Mouse (Mus musculus) erythroid progenitor cell, adult 5-6 weeks (primary cell): ENCODE results near the gene Arhgap44. TPM values are rescaled to one million over a fixed set of nuclear protein-coding genes. Genes with fewer than 3 reads are reported as not detected.

Source experiments
- ATAC-seq: replicated peaks from 2 replicates; pipeline ENCODE4 v1.8.0; 2016; ENCODE audit warnings: moderate number of reproducible peaks, mild to moderate bottlenecking, moderate TSS enrichment, inconsistent platforms; ENCODE audit not compliant: poor library complexity, low FRiP score, severe bottlenecking
- total RNA-seq, 2 experiments: library from RNA; stranded (forward) in 1 of 2; stranded (reverse) in 1 of 2; fragments of 150-400 nt in 1 of 2; fragments of 186-747, 209-891 nt in 1 of 2; gene quantifications; 2 replicates each; pipeline versions ENCODE4 v1.2.3 to v1.2.4; 2015 to 2017; ENCODE audit warnings: low replicate concordance in 2 of 2

Gene Arhgap44
- total RNA-seq, 2 experiments from 2014 or later = not detected

DNA sequence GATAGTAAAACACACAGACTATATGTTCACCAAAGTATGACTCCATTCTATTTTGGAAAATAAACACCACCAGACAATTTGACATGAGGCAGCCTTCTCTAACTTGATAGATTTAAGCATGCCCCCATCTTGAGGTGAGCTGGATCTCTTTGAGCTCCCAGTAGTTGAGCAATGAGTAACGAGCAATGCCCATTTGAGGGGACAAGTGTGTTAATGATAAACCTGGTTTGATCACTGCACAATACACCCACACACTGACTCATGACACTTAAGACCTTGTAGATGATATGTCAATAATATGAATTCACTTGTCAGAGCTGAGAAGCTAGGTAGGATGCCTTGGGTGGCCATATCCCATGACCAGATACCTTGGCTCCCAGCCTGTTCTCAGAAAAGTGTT lies 132.6 kb downstream of the Arhgap44 start:
- no peak for ATAC-seq

DNA sequence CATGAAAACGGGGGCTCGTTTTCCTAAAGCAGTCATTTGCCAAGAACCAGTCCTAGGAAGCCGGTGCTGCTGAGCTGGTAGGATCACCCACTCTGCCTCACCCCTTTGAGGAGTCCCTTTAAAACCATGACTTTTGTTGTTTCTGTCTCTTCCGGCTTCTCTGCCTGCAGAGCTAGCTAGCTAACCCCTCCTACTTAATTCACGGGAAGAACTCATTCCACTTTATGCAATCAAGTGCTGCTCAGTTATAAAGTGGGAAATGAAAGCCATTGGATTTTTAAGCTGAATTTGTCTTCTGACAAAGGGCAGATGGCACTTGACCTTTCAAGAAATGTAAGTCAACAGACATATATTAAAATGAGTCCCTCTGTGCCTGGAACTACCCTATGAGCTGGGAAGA lies 134.7 kb downstream of the Arhgap44 start:
- ATAC-seq = no peak

- no peak for ATAC-seq
Observed at GRCm38 (mm10) chr11:65022771-65023170, 140.0 kb downstream of the Arhgap44 start.

DNA sequence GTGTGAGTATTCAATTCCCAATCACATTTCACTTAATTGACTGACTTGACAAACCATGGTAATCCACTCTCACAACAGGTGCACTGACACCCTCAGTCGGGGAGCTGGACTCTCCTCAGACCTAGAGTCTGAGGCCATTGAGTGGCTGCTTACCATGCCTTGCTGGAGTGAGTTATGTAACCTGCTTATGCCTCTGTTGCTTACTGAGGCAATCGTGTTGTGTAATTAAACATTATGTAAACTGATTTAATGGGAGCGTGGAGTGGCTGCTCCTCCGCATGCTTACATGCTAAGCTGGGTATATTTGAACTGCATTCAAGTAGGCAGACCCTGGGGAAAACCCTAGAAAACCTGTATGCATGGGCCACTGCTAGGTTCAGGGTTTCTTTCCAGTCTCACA lies 142.0 kb downstream of the Arhgap44 start:
- no peak for ATAC-seq

DNA sequence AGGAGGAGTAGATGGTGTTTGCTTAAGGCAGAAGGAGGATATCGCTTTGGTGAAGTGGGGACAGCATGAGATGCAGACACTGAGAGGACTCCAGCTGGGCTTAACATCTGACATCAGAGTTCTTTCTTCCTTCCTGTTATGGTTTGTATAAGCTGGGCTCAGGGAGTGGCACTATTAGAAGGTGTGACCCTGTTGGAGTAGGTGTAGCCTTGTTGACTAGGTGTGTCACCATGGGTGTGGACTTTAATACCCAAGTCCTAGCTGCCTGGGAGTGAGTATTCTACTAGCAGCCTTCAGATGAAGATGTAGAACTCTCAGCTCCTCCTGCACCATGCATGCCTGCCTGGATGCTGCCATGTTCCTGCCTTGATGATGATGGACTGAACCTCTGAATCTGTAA lies 146.0 kb downstream of the Arhgap44 start:
- no peak for ATAC-seq

DNA sequence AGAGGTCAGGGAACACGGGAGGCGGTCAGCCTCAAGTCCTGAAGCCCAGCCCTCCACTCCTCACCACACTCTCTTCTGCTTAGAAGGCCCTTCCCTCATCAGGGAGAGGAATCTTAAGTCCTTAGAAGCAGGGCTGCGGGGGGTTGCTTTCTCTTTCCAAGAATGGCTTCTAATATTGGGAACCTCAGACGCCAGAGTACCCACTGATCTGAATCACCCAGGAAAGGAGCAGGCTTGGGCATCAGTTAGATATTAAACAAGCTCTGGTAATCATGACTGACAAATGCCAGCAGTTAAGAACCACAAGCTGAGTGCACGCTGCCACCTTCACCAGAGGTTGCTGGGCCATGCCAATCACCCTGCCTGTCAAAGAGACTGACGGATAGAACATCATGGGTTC lies 148.9 kb downstream of the Arhgap44 start:
- no peak for ATAC-seq

DNA sequence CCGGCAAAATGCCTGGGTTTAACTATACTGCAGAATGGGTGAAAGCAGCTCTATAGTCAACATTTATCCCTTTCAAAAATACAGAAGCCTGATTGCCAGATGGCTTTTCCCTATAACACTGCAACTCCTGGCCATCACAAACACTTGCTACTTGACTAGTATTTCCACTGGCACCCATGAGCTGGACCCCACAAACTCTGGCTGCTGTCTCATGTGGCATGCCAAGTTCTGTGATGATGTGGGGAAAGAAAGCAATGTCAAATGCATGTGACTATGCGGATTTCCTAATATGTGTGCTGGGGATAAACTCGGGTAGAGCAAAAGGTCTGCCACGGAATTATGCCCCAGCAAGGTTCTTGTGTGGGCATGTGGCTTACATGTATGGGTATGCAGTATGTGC lies 156.7 kb downstream of the Arhgap44 start:
- no peak for ATAC-seq

DNA sequence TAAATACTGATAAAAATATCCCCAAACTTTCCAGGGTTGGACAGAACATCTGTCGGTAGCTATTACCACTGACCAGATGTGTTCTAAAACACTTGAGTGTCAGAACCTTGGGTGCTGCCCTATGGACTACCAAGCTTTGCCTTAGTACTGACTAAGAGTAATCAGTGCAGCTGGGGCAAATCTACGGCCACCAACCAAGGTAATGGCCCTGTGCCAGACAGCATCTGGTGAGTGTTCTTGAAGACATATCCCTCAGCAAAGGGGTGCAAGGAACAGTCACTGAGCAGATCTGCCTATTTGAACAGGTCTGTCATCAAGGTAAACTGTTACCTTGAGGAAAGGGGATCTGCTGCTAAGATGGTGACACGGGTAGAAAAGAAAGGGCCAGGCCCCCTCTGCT lies 157.9 kb downstream of the Arhgap44 start:
- no peak for ATAC-seq

GRCm38 (mm10) chr11:65003611-65004010 lies 159.2 kb downstream of the Arhgap44 start:
- no peak for ATAC-seq

DNA sequence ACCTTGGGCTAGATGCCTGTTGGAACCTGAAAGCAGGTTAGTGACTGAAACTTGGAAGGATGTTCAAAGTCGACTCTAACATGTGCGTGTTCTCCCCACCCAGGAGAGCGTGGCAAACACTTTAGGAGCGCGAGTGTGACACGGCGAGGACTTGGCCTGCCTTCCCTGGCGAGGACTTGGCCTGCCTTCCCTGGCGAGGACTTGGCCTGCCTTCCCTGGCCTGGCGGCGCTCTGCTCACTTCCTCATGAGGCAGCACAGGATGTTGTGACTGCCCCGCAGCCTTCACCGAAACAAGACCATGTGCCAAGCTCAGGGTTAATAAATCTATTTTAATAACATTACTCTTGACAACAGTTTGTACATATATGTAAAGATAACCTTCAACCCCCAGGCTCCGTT lies 161.0 kb downstream of the Arhgap44 start:
- no peak for ATAC-seq

GRCm38 (mm10) chr11:64999685-65000084 lies 163.1 kb downstream of the Arhgap44 start:
- ATAC-seq = no peak

GRCm38 (mm10) chr11:64998439-64998838 lies 164.3 kb downstream of the Arhgap44 start:
- no peak for ATAC-seq

DNA sequence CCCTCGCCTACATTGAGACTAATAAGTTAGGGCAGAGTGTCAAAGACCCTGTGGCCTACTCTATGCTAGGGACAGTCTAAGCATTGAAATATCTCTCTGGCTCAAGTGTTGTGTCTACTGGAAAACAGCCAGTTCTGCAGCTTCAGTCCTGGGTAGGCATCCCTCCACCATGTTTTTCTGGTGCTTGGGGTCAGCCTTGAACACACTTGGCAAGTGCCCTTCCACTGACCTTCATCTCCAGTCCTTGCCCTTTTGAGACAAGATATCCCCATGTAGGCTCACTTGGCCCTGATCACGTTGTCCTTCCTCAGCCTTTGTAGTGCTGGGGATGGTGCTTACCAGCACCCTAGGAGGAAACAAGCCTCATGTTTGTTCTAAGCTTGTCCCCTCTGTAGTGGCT lies 174.2 kb downstream of the Arhgap44 start:
- no peak for ATAC-seq

DNA sequence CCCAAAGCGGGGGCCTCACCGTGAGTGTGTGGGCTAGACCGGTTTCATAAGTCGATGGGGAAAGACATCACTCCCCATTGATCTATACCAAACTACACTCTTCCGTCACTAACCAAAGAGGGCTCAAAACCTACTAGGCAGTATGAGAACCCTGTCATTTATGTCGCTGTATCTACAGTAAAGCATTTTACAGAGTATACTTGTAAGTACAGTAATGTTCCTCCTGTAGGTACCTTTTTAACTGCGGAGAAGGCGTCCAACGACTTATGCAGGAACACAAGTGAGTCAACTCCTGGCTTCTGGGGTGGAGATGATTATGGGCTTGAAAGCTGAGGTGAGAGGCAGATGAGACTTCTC lies 183.3 kb downstream of the Arhgap44 start:
- 0 out of 2 replicates have a peak, but pooled peaks have one; percentile 2 for ATAC-seq

DNA sequence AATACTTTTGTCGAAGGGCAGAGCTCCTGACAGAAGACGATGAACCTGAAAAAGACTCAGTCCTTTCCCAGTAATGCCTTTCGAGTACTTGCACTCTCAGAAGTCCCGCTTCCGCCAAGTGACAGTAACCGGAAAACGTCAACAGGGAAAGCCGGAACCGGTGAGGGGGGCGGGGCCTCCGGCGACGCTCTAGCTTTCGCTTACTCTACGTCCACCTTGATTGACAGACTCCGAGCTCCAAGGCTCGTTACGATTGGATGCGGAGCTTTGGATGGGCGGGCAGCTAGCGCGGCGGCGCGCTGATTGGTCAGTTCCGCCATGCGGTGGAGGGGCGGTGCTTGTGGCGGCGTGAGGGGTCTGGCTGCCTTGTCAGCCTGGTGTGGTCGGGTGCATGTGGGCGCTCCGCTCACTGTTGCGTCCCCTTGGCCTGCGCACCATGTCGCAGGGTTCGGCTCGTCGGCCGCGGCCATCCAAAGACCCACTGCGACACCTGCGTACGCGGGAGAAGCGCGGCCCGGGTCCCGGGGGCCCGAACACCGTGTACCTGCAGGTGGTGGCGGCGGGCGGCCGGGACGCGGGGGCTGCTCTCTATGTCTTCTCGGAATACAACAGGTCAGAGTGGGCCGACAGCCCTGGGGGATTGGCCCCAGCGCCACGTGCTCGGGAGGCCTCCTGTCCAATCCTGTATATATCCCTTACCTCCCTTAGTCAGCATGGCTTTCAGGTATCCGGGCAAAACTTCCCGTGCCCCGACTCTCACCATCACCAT lies 183.9 kb downstream of the Arhgap44 start, which contains the start of gene Elac2:
Gene Elac2 (plus strand): TSS at position 319 of the 769 bp plus-strand sequence.
- peak; percentile 99 for ATAC-seq

DNA sequence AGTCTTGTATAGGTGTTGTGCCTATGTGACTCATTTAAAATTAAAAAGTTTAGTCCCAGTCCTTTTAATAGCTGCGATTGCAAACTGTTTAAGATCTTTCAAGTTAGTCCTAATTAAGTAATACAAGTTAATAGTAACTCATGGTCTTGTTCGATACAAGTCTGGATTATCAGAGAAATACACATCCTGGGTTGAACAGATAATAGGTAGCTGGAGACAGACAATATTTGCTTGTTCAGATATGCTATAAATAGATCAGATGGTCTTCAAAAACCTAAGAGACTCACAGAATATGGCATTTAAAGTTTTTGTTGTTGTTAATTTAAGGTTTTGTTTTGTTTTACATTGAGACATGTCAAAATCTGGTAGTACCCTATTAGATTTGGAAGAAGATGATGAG lies 190.3 kb downstream of the Arhgap44 start:
- no peak for ATAC-seq

DNA sequence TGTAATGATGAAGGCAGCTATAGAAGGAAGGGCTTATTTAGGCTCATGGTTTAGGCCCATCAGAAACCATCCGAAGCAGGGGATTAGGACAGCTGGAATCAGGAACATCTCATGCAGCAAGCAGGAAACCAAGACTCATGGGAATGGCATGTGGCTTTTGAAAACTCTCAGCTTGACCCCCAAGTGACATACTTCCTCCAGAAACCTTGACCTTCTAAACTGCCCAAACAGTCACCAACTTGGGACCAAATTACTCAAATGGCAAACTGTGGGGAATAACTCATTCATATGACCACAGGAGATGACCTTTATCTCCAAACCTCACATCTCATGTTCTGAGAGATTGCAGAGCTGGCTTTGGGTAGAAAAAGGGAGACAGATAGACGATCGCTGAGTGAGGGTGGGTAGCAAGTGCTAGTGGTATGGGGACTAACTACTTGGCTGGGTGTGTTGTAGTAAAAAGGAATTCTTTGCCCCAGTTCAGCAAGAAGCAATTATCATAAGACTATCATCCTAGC lies 191.2 kb downstream of the Arhgap44 start:
- no peak for ATAC-seq

DNA sequence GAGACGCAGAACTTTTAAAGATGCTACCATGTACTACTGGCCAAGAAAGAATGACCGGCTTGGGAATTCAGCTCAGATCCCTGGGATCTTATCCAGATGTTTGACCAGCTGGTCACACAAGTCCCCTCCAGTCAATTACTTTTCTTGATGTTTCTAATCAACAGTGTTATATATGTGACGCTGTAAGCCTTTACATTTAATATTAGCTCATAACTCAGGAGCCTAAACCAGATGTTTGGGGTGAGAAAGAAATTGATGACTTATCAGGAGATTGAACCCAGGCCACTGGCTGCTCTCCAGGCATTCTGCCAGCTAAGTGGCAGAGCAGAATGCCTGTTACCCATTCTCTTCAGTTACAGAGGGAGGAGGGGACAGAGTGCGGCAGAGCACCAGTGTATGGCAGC lies 193.8 kb downstream of the Arhgap44 start:
- no peak for ATAC-seq

DNA sequence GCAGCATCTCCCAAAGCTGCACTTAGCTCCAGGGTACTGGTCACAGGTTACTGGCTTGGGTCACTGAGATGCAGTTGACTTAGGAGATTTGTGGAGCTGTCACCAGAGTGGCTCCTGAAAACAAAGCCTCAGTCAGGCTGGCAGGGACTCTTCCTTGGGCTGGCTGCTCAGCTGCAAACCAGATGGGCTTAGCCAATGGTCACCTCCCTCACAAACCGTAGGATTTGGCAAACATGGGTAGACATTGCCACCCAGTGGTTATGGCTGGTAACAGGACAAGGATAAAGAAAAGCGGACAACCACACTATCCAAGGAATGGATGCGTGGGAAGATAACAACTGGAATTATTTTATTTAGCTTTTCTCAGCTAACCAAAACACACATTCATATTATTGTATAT lies 194.3 kb downstream of the Arhgap44 start:
- ATAC-seq = 0 out of 2 replicates have a peak, but pooled peaks have one; percentile 46

DNA sequence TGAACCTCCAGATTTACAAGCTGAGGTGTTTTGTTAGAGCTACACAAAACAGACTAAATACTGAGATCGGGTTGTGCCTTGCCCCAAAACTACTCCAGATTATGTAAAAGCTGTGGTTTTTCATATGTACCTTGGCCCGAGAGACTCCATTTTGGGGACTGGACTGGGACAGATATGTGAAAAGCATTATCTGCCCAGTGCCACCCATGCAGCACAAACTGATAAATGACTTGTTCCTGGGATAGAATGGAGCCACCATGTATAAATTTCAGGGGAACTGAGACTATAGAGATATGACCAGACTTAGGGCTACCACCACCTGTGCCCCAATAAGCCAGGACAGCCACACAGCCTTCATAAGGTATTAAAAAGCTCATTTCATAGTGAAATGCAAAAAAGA lies 200.1 kb downstream of the Arhgap44 start:
- no peak for ATAC-seq

GRCm38 (mm10) chr11:64956962-64957729 lies 205.6 kb downstream of the Arhgap44 start:
- no peak for ATAC-seq
